Mouse (Mus musculus): Measurements from ENCODE around the gene H2-M10.3. TPM values are rescaled to one million over a fixed set of nuclear protein-coding genes. Genes with fewer than 3 reads are reported as not detected.

The H2-M10.3 gene
- not detected for polyA plus RNA-seq (2017; shearing (Covaris generic))

DNA sequence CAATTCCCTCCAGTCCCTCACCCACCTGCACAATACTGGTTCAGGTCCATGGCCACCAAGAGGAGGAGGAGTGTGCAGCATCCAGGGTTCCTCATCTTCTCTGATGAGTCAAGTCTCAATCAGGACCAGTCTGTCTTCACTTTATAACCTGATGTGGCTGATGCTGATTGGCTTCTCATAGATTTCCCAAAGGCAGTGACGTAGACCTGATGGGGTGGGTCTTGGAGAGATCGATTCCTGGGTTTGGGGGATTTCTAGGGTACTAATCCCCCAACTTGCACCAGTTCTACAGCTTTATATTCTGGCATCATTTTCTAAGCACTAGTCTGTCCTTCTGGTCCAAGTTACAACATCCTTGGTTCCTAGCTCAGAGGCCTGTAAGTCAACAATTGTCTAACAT lies at the start of gene H2-M10.3:
Gene H2-M10.3, minus strand, starts transcription at position 101 of the 400 bp plus-strand sequence.

DNA sequence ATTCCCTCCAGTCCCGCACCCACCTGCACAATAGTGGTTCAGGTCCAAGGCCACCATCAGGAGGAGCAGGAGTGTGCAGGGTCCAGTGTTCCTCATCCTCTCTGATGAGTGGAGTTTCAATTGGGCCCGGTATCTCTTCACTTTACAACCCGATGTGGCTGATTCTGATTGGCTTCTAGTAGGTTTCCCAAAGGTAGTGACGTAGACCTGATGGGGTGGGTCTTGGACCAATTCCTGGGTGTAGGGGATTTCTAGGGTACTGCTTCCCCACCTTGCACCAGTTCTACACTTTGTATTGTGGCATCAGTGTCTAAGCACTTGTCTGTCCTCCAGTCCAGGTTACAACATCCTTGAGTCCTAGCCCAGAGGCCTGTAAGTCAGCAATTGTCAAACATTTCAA lies 42.2 kb downstream of the H2-M10.3 start, which contains the start of gene H2-M10.1:
Gene H2-M10.1, minus strand, starts transcription at position 101 of the 400 bp plus-strand sequence.

Other genes with a start within 250 kb of the H2-M10.3 start
- 1.3 TPM for gene Gm19684, start 246.7 kb downstream of the H2-M10.3 start, polyA plus RNA-seq (2017; shearing (Covaris generic))
- gene Gm7030, start 239.0 kb downstream of the H2-M10.3 start, polyA plus RNA-seq (2017; shearing (Covaris generic)), result not detected
- gene Gm8909, start 199.9 kb downstream of the H2-M10.3 start, polyA plus RNA-seq (2017; shearing (Covaris generic)), result 12.2 TPM
- gene H2-T3, start 178.1 kb downstream of the H2-M10.3 start, polyA plus RNA-seq (2017; shearing (Covaris generic)), result 0.96 TPM
- gene Rpp21, start 110.3 kb downstream of the H2-M10.3 start, polyA plus RNA-seq (2017; shearing (Covaris generic)), result 122 TPM
- 47.1 TPM for gene Trim39, start 96.2 kb downstream of the H2-M10.3 start, polyA plus RNA-seq (2017; shearing (Covaris generic))
- not detected for gene H2-M10.2, start 81.9 kb downstream of the H2-M10.3 start, polyA plus RNA-seq (2017; shearing (Covaris generic))
- not detected for gene H2-M10.1, start 42.3 kb downstream of the H2-M10.3 start, polyA plus RNA-seq (2017; shearing (Covaris generic))
- gene H2-M10.4, start 93.9 kb upstream of the H2-M10.3 start, polyA plus RNA-seq (2017; shearing (Covaris generic)), result not detected
- not detected for gene H2-M11, start 178.7 kb upstream of the H2-M10.3 start, polyA plus RNA-seq (2017; shearing (Covaris generic))

Measured in effector memory CD4-positive, alpha-beta T cell, adult 7 months (primary cell).